Mouse (Mus musculus) midbrain, embryonic 15.5 days (tissue): Measurements from ENCODE around the gene Rassf8. TPM values are rescaled to one million over a fixed set of nuclear protein-coding genes. Genes with fewer than 3 reads are reported as not detected.

Experiments
- ATAC-seq: fragments of 200-750 bp; cut with Nextera tagmentation; replicated peaks from 2 replicates; pipeline ENCODE4 v1.8.0; 2017; ENCODE audit warnings: moderate TSS enrichment
- H3K27ac ChIP-seq: fragments of 300-500 bp; sonication (generic); 2 replicates; pipeline ENCODE4 v1.5.1; 2015; ENCODE audit warnings: mild to moderate bottlenecking, inconsistent platforms
- H3K27me3 ChIP-seq: fragments of 300-500 bp; sonication (generic); replicated peaks from 2 replicates; pipeline ENCODE4 v1.6.1; 2015; ENCODE audit warnings: inconsistent platforms
- H3K36me3 ChIP-seq: fragments of 300-500 bp; sonication (generic); replicated peaks from 2 replicates; pipeline ENCODE4 v1.6.1; 2015; ENCODE audit warnings: inconsistent platforms
- H3K4me1 ChIP-seq: fragments of 300-500 bp; sonication (generic); 2 replicates; pipeline ENCODE4 v1.6.1; 2015; ENCODE audit warnings: inconsistent platforms
- H3K4me2 ChIP-seq: fragments of 300-500 bp; sonication (generic); 2 replicates; pipeline ENCODE4 v1.6.1; 2015; ENCODE audit warnings: inconsistent platforms, mild to moderate bottlenecking, moderate library complexity
- H3K4me3 ChIP-seq: fragments of 300-500 bp; sonication (generic); 2 replicates; pipeline ENCODE4 v1.5.1; 2015; ENCODE audit warnings: mild to moderate bottlenecking, inconsistent platforms
- H3K9ac ChIP-seq: fragments of 300-500 bp; sonication (generic); 2 replicates; pipeline ENCODE4 v1.6.1; 2015; ENCODE audit warnings: mild to moderate bottlenecking, inconsistent platforms
- H3K9me3 ChIP-seq: fragments of 300-500 bp; sonication (generic); 2 replicates; pipeline ENCODE4 v1.6.1; 2016; ENCODE audit warnings: inconsistent platforms
- WGBS: fragments of 180-500 bp; shearing (Covaris S2); methylation state at CpG from one replicate; pipeline ENCODE4 v1.1.7; 2015; ENCODE audit warnings: mixed read lengths; 5-methylcytosine and 5-hydroxymethylcytosine counted together
- polyA plus RNA-seq: library from polyadenylated mRNA; unstranded; fragments of >200 nt; fragmentation: Nextera tagmentation; extraction: Ambion mirVana; gene quantifications from 2 replicates; pipeline ENCODE4 v1.2.1, GENCODE M21; 2015

Gene Rassf8
- polyA plus RNA-seq, 1 experiment from 2014 or later = 4.6 TPM

DNA sequence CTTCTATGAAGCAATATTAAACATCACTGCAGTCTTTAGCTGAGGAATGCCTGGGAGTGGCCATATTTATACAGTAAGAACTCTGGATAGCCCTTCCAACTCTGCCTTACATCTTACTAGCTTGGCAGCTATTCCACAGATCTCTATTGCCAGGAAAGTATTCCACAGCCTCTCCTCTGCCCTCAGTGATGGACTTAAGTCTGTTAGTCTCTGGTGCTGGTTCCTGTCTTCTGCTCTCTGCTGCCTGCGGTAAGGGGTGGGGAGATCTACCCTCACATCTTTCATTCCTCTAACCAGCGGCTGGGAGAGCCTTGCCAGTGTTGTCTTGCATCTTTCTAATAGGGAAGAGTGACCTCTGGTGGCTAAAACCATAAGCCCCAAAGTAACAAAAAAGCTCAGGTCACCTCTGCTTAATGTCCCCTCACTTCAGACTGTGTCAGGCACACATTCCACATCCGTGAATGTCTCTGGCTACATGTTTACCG lies 46.6 kb downstream of the Rassf8 start:
- peak; percentile 52; the same call in 1 of the 2 replicates for ATAC-seq
- Histone ChIP-seq H3K4me3 (no peak overlapping the region), H3K36me3 (no peaks in the 10 kb centered on the region), H3K4me1 (0 out of 2 replicates have a peak, but pooled peaks cover 2% of the 10 kb centered on the region), H3K27ac (no peak overlapping the region), H3K4me2 (no peak overlapping the region), H3K9me3 (no peaks in the 10 kb centered on the region), H3K27me3 (no peaks in the 10 kb centered on the region), H3K9ac (no peak overlapping the region)
- WGBS = 26% methylated on average over 4 of the region's 4 CpGs

DNA sequence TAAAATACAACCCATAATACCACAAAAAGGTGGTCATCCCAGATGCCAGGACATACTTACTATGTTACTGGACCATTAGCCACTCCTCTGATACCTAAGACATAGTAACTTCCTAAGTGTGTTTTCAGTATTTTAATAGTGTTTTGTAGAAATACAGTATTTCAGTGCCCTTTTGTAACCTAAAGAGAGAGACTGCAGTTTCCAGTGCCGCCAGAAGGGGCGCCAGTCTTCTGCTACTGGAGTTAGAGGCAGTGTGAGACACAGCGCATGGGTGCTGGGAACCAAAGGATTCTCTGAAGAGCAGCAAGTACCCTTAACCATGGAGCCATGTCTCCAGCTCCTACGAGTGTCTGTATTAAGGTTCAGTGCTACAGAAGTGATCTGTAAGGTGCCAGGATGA lies 48.1 kb downstream of the Rassf8 start:
- no peaks in the 10 kb centered on the region for H3K27me3 ChIP-seq
- H3K4me3 ChIP-seq = no peak overlapping the region
- WGBS = 62% methylated on average over 4 of the region's 4 CpGs
- ATAC-seq = no peak
- 0 out of 2 replicates have a peak, but pooled peaks cover 2% of the 10 kb centered on the region for H3K4me1 ChIP-seq
- H3K27ac ChIP-seq = no peak overlapping the region
- no peaks in the 10 kb centered on the region for H3K36me3 ChIP-seq
- no peak overlapping the region for H3K4me2 ChIP-seq
- no peaks in the 10 kb centered on the region for H3K9me3 ChIP-seq
- no peak overlapping the region for H3K9ac ChIP-seq

DNA sequence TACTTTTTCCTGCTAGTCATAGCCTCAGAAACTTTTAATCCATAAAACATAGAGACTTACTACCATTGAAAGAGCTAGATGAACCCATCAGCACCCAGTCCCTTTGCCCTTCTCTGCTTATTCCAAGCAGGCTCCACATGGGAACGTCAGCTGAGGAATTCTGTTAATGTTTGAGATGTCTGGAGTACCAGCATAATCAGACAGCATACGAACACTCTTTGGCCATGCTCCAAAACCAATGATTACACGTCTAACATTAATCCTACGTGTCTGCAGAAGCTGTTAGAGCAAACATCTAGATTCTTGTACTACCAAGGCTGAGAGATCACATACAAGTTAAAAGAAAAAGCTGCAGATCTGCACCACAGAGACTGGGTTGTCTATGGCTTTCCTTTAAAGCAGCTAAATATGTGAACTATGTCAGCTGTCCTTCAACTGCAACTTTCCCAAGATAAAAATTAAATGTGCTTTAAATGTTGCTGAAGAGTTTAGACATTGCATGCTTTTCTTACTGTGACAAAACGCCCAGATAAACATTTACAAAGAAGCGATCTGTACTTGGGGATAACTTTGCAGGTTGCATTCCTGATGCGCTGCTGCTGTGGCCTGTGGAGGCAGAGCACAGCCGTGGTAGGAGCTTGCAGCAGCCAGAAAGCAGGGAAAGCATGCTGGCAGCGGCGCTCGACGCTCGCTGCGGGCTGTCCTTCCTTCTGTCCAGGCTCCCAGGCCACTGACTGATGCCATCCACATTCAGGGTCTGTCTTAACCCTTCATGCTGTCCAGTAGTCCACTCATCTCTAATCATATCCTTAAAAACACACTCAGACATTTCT lies 49.9 kb downstream of the Rassf8 start:
- no peak overlapping the region for H3K9ac ChIP-seq
- no peak for ATAC-seq
- H3K27me3 ChIP-seq = no peaks in the 10 kb centered on the region
- H3K4me1 ChIP-seq = 0 out of 2 replicates have a peak, but pooled peaks cover 2% of the 10 kb centered on the region
- 53% methylated on average over 14 of the region's 14 CpGs for WGBS
- no peaks in the 10 kb centered on the region for H3K9me3 ChIP-seq
- H3K4me3 ChIP-seq = no peak overlapping the region
- H3K27ac ChIP-seq = no peak overlapping the region
- H3K36me3 ChIP-seq = no peaks in the 10 kb centered on the region
- H3K4me2 ChIP-seq = no peak overlapping the region

DNA sequence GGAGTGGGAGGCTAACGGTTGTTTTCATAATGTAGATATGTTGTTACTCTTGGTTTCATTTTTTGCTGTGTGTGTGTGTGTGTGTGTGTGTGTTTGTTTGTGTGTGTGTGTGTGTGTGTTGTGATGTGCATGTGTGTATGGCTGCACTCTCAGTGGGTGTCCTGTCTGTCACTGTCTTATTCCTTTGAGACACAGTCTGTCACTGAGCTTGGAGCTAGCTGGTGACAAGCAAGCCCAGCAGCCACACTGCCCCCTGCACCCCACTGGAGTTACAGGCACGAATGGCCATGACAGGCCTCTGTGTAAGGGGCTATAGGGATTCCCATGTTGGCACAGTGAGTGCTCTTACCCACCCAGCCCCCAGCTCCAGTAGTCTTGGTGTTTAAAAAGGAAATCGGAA lies 51.1 kb downstream of the Rassf8 start:
- Histone ChIP-seq H3K9me3 (no peaks in the 10 kb centered on the region), H3K9ac (no peak overlapping the region), H3K36me3 (no peaks in the 10 kb centered on the region), H3K27ac (no peak overlapping the region), H3K27me3 (no peaks in the 10 kb centered on the region), H3K4me1 (0 out of 2 replicates have a peak, but pooled peaks cover 2% of the 10 kb centered on the region), H3K4me2 (no peak overlapping the region), H3K4me3 (no peak overlapping the region)
- 66% methylated on average over 3 of the region's 3 CpGs for WGBS
- no peak for ATAC-seq

DNA sequence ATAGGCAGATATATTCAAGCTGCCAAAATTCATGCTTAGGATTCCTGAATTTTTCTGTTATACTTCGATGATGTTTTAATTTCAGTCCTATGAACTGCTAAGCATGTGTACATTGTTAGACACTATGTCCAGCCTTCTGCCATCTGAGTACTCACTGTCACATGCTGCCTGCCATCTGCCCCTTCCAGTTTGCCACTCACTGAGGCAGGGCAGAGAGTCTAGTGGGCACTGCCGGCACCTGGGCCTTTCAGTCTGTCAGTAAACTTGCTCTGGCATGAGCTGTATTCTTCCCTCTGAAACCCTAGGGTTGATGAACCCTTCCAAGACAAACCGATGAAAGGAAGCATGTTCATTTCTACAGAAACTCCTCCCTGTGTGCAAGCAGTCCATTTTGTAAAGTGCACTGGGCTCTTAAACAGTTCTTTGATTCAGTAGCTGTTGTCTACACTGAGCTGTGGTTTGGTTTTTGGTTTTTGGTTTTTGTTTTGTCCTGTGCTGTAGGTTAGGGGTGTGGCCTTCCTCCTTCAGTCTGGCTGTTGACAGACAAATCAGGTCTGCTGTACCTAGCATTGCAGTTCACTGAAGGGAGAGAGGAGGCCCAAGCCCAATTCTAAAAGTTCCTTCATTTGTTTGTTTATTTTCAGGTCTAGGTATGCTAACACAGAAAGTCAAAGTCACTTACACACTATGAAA lies 55.4 kb downstream of the Rassf8 start:
- no peak for ATAC-seq
- 91% methylated on average over 3 of the region's 3 CpGs for WGBS
- no peaks in the 10 kb centered on the region for H3K27me3 ChIP-seq
- no peak overlapping the region for H3K27ac ChIP-seq
- H3K36me3 ChIP-seq = no peaks in the 10 kb centered on the region
- H3K9ac ChIP-seq = no peak overlapping the region
- H3K4me1 ChIP-seq = 0 out of 2 replicates have a peak, but pooled peaks cover 2% of the 10 kb centered on the region
- H3K4me2 ChIP-seq = no peak overlapping the region
- no peak overlapping the region for H3K4me3 ChIP-seq
- H3K9me3 ChIP-seq = no peaks in the 10 kb centered on the region

DNA sequence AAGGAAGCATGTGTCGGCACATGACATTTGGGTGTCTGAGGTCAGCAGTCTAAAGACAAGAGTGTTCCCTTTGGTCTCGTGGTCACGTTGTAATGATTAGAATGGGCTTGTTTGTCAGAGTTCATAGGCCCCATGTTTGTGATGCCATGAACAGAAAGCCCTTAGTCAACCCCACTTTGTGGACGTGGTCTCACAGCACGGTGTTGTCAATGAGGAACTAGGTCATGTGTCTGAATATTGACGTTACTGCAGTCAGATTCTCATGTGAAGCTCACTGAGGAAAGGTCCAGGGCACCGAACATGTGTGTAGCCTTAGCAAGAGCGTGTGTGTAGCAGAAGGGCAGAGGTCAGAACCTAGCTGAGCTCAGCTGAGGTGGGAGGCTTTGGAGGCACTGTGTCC lies 56.3 kb downstream of the Rassf8 start:
- WGBS = 85% methylated on average over 8 of the region's 8 CpGs
- H3K9me3 ChIP-seq = no peaks in the 10 kb centered on the region
- no peak overlapping the region for H3K27ac ChIP-seq
- no peaks in the 10 kb centered on the region for H3K27me3 ChIP-seq
- H3K36me3 ChIP-seq = no peaks in the 10 kb centered on the region
- H3K4me1 ChIP-seq = no peaks in the 10 kb centered on the region
- H3K9ac ChIP-seq = no peak overlapping the region
- H3K4me2 ChIP-seq = no peak overlapping the region
- no peak overlapping the region for H3K4me3 ChIP-seq
- no peak for ATAC-seq

DNA sequence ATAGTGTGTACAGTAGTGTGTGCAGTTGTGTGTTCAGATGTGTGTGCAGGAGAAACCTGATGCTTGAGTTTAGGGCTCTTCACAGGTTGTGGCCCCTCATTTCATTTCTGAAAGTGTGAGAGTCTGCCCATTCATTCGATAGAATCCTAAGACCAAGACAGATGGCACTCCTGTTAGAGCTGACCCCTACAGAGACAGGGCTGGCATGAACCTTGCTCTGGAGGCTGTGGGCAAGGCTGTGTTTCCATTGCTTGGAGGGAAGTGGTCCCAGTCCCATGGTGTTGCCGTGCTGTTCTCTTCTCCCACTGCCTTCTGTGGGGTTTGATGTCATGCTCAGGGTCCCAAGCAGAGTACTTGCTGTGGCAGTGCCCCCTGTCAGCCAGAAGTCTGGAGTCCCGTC lies 57.7 kb downstream of the Rassf8 start:
- WGBS = 63% methylated on average over 3 of the region's 3 CpGs
- Histone ChIP-seq H3K4me3 (no peak overlapping the region), H3K9ac (no peak overlapping the region), H3K4me1 (no peaks in the 10 kb centered on the region), H3K9me3 (no peaks in the 10 kb centered on the region), H3K4me2 (no peak overlapping the region), H3K27ac (no peak overlapping the region), H3K36me3 (no peaks in the 10 kb centered on the region), H3K27me3 (no peaks in the 10 kb centered on the region)
- ATAC-seq = no peak

DNA sequence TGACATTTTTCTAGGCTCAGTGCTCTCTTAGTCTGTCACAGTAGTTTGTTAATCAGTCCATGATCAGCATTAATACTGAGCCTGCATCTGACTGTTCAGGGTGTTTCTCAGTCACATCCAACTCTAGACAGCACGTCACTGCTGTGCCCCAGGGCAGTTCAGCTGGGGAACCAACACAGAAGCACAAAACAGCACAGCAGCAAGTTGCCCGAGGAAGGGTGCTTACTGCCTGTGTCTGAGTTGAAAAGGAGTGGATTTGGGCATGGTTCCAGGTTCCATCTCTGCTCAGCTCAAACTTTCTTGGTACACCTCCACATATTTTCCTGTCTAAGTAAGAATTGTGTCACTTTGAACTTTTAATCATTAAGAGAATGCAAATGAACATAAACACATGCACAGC lies 60.2 kb downstream of the Rassf8 start:
- Histone ChIP-seq H3K27ac (no peak overlapping the region), H3K36me3 (no peaks in the 10 kb centered on the region), H3K4me1 (no peaks in the 10 kb centered on the region), H3K27me3 (no peaks in the 10 kb centered on the region), H3K9me3 (no peaks in the 10 kb centered on the region), H3K9ac (no peak overlapping the region), H3K4me2 (no peak overlapping the region), H3K4me3 (no peak overlapping the region)
- WGBS = 38% methylated on average over 2 of the region's 2 CpGs
- no peak for ATAC-seq

DNA sequence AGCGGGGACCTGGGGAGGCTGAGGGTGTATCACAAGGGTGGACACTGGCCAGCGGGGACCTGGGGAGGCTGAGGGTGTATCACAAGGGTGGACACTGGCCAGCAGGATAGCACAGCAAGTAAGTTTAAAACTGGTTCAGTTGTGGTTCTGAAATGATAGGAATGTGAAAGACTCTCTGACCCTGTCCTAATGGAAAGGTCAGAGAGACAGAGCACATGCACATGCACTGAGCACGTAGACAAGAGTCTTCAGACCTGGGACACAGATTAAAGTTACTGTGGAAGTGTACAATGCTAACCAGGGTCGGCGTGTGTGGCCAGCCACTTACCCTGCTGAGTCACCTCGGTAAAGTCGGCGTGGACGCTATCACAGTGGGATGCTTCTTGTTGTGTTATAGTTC lies 61.4 kb downstream of the Rassf8 start:
- H3K27me3 ChIP-seq = no peaks in the 10 kb centered on the region
- WGBS = 81% methylated on average over 9 of the region's 9 CpGs
- no peak overlapping the region for H3K4me3 ChIP-seq
- H3K27ac ChIP-seq = no peak overlapping the region
- ATAC-seq = no peak
- no peaks in the 10 kb centered on the region for H3K4me1 ChIP-seq
- no peaks in the 10 kb centered on the region for H3K36me3 ChIP-seq
- H3K9me3 ChIP-seq = no peaks in the 10 kb centered on the region
- no peak overlapping the region for H3K9ac ChIP-seq
- no peak overlapping the region for H3K4me2 ChIP-seq

DNA sequence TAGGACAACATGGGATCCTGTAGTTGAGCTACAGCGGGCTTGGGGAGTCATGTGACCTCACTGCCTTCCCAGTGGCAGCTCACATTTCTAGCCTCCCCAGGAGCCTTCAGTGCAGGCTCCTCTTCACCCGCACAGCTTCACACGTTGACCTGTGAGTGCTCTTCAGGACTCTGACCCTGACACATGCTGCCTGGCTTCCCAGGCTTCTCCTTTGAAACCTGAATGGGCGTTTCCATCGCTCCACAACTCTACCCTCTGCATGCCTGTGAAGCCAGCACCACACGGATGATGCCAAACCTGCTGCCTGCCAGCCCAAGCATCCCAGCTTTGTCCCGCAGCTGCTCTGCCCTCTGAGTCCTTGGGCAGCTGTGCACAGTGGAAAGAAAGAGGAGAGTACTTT lies 63.0 kb downstream of the Rassf8 start:
- ATAC-seq = no peak
- H3K27ac ChIP-seq = no peak overlapping the region
- H3K9ac ChIP-seq = no peak overlapping the region
- H3K4me2 ChIP-seq = no peak overlapping the region
- H3K27me3 ChIP-seq = no peaks in the 10 kb centered on the region
- H3K4me3 ChIP-seq = no peak overlapping the region
- H3K9me3 ChIP-seq = no peaks in the 10 kb centered on the region
- 83% methylated on average over 7 of the region's 7 CpGs for whole genome bisulfite sequencing
- no peaks in the 10 kb centered on the region for H3K36me3 ChIP-seq
- no peaks in the 10 kb centered on the region for H3K4me1 ChIP-seq

DNA sequence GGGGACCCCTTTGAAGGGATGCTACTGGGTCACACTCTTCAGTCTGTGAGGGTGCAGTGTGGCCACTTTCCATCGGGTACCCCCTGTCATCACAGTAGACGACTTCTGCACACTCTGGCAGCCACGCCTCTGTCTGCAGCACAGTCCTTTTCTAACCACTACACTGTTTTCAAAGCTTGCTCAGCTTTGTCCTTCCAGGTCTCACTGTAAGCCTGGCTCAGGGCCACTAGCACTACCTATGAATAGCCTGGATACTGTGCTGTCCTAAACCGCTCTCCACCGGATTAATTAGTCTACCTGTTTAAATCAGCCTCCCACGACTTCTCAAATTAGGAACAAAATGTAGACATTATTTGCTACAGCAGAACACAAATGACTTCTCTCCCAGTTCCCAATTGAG lies 63.5 kb downstream of the Rassf8 start:
- H3K4me3 ChIP-seq = no peak overlapping the region
- no peaks in the 10 kb centered on the region for H3K36me3 ChIP-seq
- no peaks in the 10 kb centered on the region for H3K4me1 ChIP-seq
- no peak for ATAC-seq
- no peak overlapping the region for H3K27ac ChIP-seq
- no peak overlapping the region for H3K4me2 ChIP-seq
- WGBS = 90% methylated on average over 6 of the region's 6 CpGs
- no peaks in the 10 kb centered on the region for H3K27me3 ChIP-seq
- no peak overlapping the region for H3K9ac ChIP-seq
- H3K9me3 ChIP-seq = no peaks in the 10 kb centered on the region

DNA sequence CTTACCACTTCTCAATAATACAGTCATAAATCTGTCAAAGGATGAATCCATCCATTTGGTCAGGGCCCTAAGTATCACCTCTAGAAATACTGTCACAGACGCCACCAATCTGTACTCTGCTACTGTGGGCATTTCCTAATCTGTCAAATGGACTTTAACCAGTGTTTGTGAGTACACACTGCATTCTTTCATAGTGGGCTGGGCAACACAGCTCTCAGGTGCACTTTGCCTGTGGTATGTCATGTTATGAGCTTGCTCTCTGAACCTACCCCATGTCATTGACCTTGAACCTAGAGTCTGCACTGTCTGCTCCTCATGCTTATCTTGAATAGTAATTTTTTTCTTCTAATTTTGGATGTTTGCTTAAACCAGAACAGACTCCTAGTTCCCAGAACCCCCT lies 64.6 kb downstream of the Rassf8 start:
- Histone ChIP-seq H3K4me1 (no peaks in the 10 kb centered on the region), H3K4me3 (no peak overlapping the region), H3K27ac (no peak overlapping the region), H3K36me3 (no peaks in the 10 kb centered on the region), H3K9me3 (no peaks in the 10 kb centered on the region), H3K4me2 (no peak overlapping the region), H3K27me3 (no peaks in the 10 kb centered on the region), H3K9ac (no peak overlapping the region)
- ATAC-seq = no peak
- WGBS = 96% methylated on average over 1 of the region's 1 CpGs
